Mouse (Mus musculus): ENCODE measurements around the gene Jakmip3. TPM values are rescaled to one million over a fixed set of nuclear protein-coding genes. Genes with fewer than 3 reads are reported as not detected.

Jakmip3 gene
- total and polyA plus RNA-seq, 3 experiments, result not detected

DNA sequence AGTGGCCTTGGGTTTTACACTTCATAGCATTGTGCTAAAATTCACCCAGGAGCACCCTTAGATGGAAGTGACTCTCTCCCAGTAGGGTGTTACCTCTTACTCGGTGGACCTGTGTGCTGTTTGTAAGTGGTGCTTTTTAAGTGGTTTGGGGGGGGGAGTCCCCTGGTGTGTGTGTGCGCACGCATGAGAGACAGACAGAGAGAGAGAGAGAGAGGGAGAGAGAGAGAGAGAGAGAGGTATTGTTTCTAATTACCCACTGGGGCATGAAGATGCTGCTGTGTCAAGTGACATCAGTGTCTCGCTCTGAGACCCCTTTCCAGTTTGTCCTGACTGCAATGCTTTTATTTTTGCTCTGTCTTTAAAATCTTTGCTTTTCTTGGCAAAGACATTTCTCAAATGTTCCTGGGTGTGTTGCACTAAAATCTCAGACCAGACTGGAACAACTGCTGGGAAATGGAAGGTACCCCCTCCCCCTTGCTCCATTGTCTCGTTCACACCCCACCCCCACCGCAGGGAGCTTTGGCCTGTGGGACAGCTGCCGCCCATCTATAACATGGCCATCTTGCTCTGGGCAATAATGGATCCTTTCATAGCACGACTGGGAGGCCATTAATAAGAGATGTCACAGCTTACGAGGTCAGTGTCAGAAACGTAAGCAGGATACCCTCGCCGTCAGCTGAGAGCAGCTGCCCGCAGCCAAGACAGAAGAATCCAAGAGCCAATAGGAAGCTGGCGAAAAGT is 134.7 kb downstream of the Jakmip3 start:
- Histone ChIP-seq H3K9ac (ENCODE audit: control insufficient read depth, low read depth, low read length, poor library complexity, severe bottlenecking) (no peak overlapping the region), H3K27me3 (ENCODE audit: control insufficient read depth in 1 of 2, insufficient read depth in 2 of 2, low read length in 2 of 2) (no peaks in the 10 kb centered on the region), H3K36me3 (ENCODE audit: control insufficient read depth in 1 of 2, insufficient read depth in 2 of 2, low read length in 2 of 2) (no peaks in the 10 kb centered on the region), H3K4me1 (ENCODE audit: control insufficient read depth in 1 of 2, insufficient read depth in 2 of 2, low read length in 2 of 2) (no peaks in the 10 kb centered on the region), H3K9me3 (replicated peaks; ENCODE audit: insufficient read depth, low read length) (no peaks in the 10 kb centered on the region), H3K27ac (ENCODE audit: control insufficient read depth, low read depth, low read length) (no peak overlapping the region), H3K4me3 (ENCODE audit: control insufficient read depth in 1 of 2, insufficient read depth in 1 of 2, low read depth in 2 of 2, low read length in 2 of 2) (no peak overlapping the region), H3K79me2 (ENCODE audit: control insufficient read depth, insufficient read depth, low read length, poor library complexity) (no peaks in the 10 kb centered on the region)
- no peak for DNase-seq (ENCODE audit: low read depth, low spot score)
- TF ChIP-seq CHD1 (IDR thresholded peaks at IDR 0.05; ENCODE audit: low read depth, low read length) (no peak), EP300 (IDR thresholded peaks at IDR 0.05; ENCODE audit: low read depth in 1 of 2, low read length in 2 of 2) (no peak), POLR2A (IDR thresholded peaks at IDR 0.05; ENCODE audit: control insufficient read depth in 1 of 2, insufficient read depth in 1 of 2, low read depth in 1 of 2, low read length in 2 of 2, poor library complexity in 1 of 2) (no peak), TBP (IDR thresholded peaks at IDR 0.05; ENCODE audit: low read depth, low read length) (no peak), CTCF (IDR thresholded peaks at IDR 0.05 in 2 of 3, conservative IDR thresholded peaks at IDR 0.05 in 1 of 3; ENCODE audit: control insufficient read depth in 1 of 3, insufficient read depth in 1 of 3, low read depth in 2 of 3, low read length in 3 of 3, poor library complexity in 1 of 3, severe bottlenecking in 1 of 3) (no peak), SIN3A (IDR thresholded peaks at IDR 0.05; ENCODE audit: low read length) (no peak), NELFE (IDR thresholded peaks at IDR 0.05; ENCODE audit: low read depth, low read length) (no peak), MEF2A (IDR thresholded peaks at IDR 0.05; ENCODE audit: extremely low read depth, insufficient replicate concordance, low read depth, low read length, poor library complexity, severe bottlenecking) (no peak), MAZ (IDR thresholded peaks at IDR 0.05; ENCODE audit: low read depth, low read length) (no peak), MAFK (IDR thresholded peaks at IDR 0.05; ENCODE audit: borderline replicate concordance, low read depth, low read length) (no peak), TAL1 (IDR thresholded peaks at IDR 0.05; ENCODE audit: low read length) (no peak), ZKSCAN1 (IDR thresholded peaks at IDR 0.05; ENCODE audit: low read depth, low read length) (no peak), USF1 (IDR thresholded peaks at IDR 0.05; ENCODE audit: low read depth, low read length) (no peak), JUND (IDR thresholded peaks at IDR 0.05; ENCODE audit: low read depth, low read length) (no peak), ZMIZ1 (IDR thresholded peaks at IDR 0.05; ENCODE audit: low read depth, low read length) (no peak)

DNA sequence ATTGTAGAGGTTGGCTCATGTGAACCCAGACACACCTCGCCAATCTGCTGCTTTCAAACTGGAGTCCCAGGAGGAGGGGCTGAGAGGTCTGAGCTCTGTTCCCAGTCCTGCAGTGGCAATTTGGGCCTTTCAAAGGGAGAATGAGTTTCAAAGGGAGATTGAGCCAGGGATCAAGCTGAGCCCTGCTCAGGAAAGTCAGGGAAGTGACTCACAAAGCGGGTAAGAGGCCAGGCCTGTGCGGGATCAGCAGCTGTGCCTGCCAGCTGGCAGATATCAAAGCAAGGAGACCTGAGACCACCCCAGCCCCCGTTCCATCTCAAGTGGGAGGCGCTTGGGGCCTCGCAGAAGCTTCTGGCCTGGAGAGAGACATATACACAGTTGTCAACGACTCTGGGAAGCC is 136.8 kb downstream of the Jakmip3 start:
- TF ChIP-seq USF1 (IDR thresholded peaks at IDR 0.05; ENCODE audit: low read depth, low read length), result no peak
- no peak for TF ChIP-seq POLR2A (IDR thresholded peaks at IDR 0.05; ENCODE audit: control insufficient read depth in 1 of 2, insufficient read depth in 1 of 2, low read depth in 1 of 2, low read length in 2 of 2, poor library complexity in 1 of 2)
- no peak for TF ChIP-seq BHLHE40 (IDR thresholded peaks at IDR 0.05; ENCODE audit: borderline replicate concordance, low read depth, low read length)
- no peak for TF ChIP-seq MYC (IDR thresholded peaks at IDR 0.05; ENCODE audit: low read depth, low read length)
- no peak for TF ChIP-seq NELFE (IDR thresholded peaks at IDR 0.05; ENCODE audit: low read depth, low read length)
- no peak for TF ChIP-seq SMC3 (IDR thresholded peaks at IDR 0.05; ENCODE audit: low read depth, low read length)
- TF ChIP-seq ZMIZ1 (IDR thresholded peaks at IDR 0.05; ENCODE audit: low read depth, low read length), result no peak
- Histone ChIP-seq H3K36me3 (ENCODE audit: control insufficient read depth in 1 of 2, insufficient read depth in 2 of 2, low read length in 2 of 2) (no peaks in the 10 kb centered on the region), H3K79me2 (ENCODE audit: control insufficient read depth, insufficient read depth, low read length, poor library complexity) (no peaks in the 10 kb centered on the region), H3K9ac (ENCODE audit: control insufficient read depth, low read depth, low read length, poor library complexity, severe bottlenecking) (no peak overlapping the region), H3K27me3 (ENCODE audit: control insufficient read depth in 1 of 2, insufficient read depth in 2 of 2, low read length in 2 of 2) (no peaks in the 10 kb centered on the region), H3K4me3 (ENCODE audit: control insufficient read depth in 1 of 2, insufficient read depth in 1 of 2, low read depth in 2 of 2, low read length in 2 of 2) (no peak overlapping the region), H3K4me1 (ENCODE audit: control insufficient read depth in 1 of 2, insufficient read depth in 2 of 2, low read length in 2 of 2) (no peaks in the 10 kb centered on the region), H3K9me3 (replicated peaks; ENCODE audit: insufficient read depth, low read length) (no peaks in the 10 kb centered on the region), H3K27ac (ENCODE audit: control insufficient read depth, low read depth, low read length) (no peak overlapping the region)
- DNase-seq (ENCODE audit: low read depth, low spot score), result no peak

Data from MEL (cell line).